Mouse (Mus musculus) heart, embryonic 12.5 days (tissue): ENCODE measurements around the gene Auts2. TPM values are rescaled to one million over a fixed set of nuclear protein-coding genes. Genes with fewer than 3 reads are reported as not detected.

Experiments used
- ATAC-seq: fragments of 200-750 bp; cut with Nextera tagmentation; 2 replicates; pipeline ENCODE4 v1.8.0; 2017; ENCODE audit warnings: moderate TSS enrichment, moderate library complexity; ENCODE audit not compliant: insufficient number of reproducible peaks, low FRiP score
- H3K27ac ChIP-seq: fragments of 300-500 bp; sonication (generic); 2 replicates; pipeline ENCODE4 v1.5.1; 2016; ENCODE audit warnings: mild to moderate bottlenecking, moderate library complexity; ENCODE audit not compliant: poor library complexity, severe bottlenecking
- H3K27me3 ChIP-seq: fragments of 300-500 bp; sonication (generic); replicated peaks from 2 replicates; pipeline ENCODE4 v1.6.1; 2016; ENCODE audit warnings: mild to moderate bottlenecking, moderate library complexity
- H3K36me3 ChIP-seq: fragments of 300-500 bp; sonication (generic); 2 replicates; pipeline ENCODE4 v1.6.1; 2016; ENCODE audit warnings: mild to moderate bottlenecking, moderate library complexity
- H3K4me1 ChIP-seq: fragments of 300-500 bp; sonication (generic); replicated peaks from 2 replicates; pipeline ENCODE4 v1.6.1; 2016; ENCODE audit warnings: mild to moderate bottlenecking
- H3K4me2 ChIP-seq: fragments of 300-500 bp; sonication (generic); 2 replicates; pipeline ENCODE4 v1.6.1; 2016; ENCODE audit warnings: mild to moderate bottlenecking, moderate library complexity
- H3K4me3 ChIP-seq: fragments of 300-500 bp; sonication (generic); 2 replicates; pipeline ENCODE4 v1.5.1; 2016; ENCODE audit warnings: mild to moderate bottlenecking
- H3K9ac ChIP-seq: fragments of 300-500 bp; sonication (generic); 2 replicates; pipeline ENCODE4 v1.6.1; 2016; ENCODE audit warnings: mild to moderate bottlenecking, moderate library complexity
- H3K9me3 ChIP-seq: fragments of 300-500 bp; sonication (generic); replicated peaks from 2 replicates; pipeline ENCODE4 v1.6.1; 2016; ENCODE audit warnings: mild to moderate bottlenecking, moderate library complexity
- WGBS: fragments of 180-500 bp; shearing (Covaris S2); methylation state at CpG from one replicate; pipeline ENCODE4 v1.1.7; 2016; 5-methylcytosine and 5-hydroxymethylcytosine counted together
- polyA plus RNA-seq: library from polyadenylated mRNA; unstranded; fragments of >200 nt; fragmentation: Nextera tagmentation; extraction: Ambion mirVana; gene quantifications from 2 replicates; pipeline ENCODE4 v1.2.1, GENCODE M21; 2016

Auts2 gene
- polyA plus RNA-seq, 1 experiment from 2014 or later = 25.3 TPM

DNA sequence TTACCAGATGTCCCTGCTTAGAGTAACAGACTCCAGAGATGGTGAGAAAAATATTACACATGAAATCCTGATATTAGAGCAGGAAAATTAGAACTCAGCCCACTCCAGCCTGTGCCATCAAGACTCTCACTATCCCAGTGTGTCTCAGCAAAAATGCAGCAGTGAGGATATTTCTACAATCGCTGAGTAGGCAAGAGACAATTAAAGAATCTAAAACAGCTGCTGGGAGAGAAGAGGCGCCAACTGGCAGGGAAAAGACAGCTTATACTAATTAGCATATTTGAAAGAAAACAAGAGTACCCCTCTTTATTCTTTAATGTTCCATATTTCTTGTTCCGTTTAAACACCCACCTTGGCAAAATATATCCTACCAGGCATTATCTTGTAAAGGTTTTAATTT, 561.7 kb downstream of the Auts2 start:
- Histone ChIP-seq H3K9me3 (no peaks in the 10 kb centered on the region), H3K9ac (no peak overlapping the region), H3K4me3 (no peak overlapping the region), H3K4me1 (no peaks in the 10 kb centered on the region), H3K27ac (no peak overlapping the region), H3K27me3 (no peaks in the 10 kb centered on the region), H3K36me3 (no peaks in the 10 kb centered on the region), H3K4me2 (no peak overlapping the region)
- ATAC-seq = no peak
- 82% methylated on average over 3 of the region's 3 CpGs for WGBS

DNA sequence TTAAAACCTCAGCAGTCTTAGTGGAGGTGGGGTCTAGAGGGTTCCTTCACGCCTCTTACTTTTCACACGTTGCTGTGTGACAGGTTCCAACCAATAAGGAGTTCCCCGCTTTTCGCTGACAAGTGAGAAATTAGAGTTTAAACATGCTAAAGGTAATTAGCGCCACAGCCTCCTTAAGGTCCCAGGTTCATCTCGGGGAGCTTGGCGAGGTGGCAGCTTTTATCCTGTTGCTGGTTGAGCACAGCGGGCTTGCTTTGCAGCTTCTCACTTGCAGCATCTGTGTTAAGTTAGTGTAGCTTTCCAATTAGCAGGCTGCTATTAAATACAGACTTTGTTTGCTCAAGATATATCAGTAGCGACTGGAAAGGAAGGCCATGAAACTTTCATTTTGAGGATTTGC, 564.2 kb downstream of the Auts2 start:
- Histone ChIP-seq H3K9ac (no peak overlapping the region), H3K4me3 (no peak overlapping the region), H3K27ac (no peak overlapping the region), H3K4me2 (no peak overlapping the region), H3K4me1 (no peaks in the 10 kb centered on the region), H3K27me3 (no peaks in the 10 kb centered on the region), H3K36me3 (no peaks in the 10 kb centered on the region), H3K9me3 (no peaks in the 10 kb centered on the region)
- WGBS = 55% methylated on average over 9 of the region's 9 CpGs
- no peak for ATAC-seq

GRCm38 (mm10) chr5:131977497-131977896, 565.6 kb downstream of the Auts2 start:
- Histone ChIP-seq H3K9ac (no peak overlapping the region), H3K4me2 (no peak overlapping the region), H3K4me1 (no peaks in the 10 kb centered on the region), H3K27me3 (no peaks in the 10 kb centered on the region), H3K27ac (no peak overlapping the region), H3K36me3 (no peaks in the 10 kb centered on the region), H3K9me3 (no peaks in the 10 kb centered on the region), H3K4me3 (no peak overlapping the region)
- 61% methylated on average over 3 of the region's 3 CpGs for WGBS
- ATAC-seq = no peak

- H3K27ac ChIP-seq = no peak overlapping the region
- H3K9me3 ChIP-seq = no peaks in the 10 kb centered on the region
- no peaks in the 10 kb centered on the region for H3K36me3 ChIP-seq
- H3K9ac ChIP-seq = no peak overlapping the region
- H3K27me3 ChIP-seq = no peaks in the 10 kb centered on the region
- WGBS = 78% methylated on average over 2 of the region's 2 CpGs
- H3K4me2 ChIP-seq = no peak overlapping the region
- H3K4me1 ChIP-seq = no peaks in the 10 kb centered on the region
- H3K4me3 ChIP-seq = no peak overlapping the region
- ATAC-seq = no peak
Measured at GRCm38 (mm10) chr5:131971901-131972300, 571.2 kb downstream of the Auts2 start.

DNA sequence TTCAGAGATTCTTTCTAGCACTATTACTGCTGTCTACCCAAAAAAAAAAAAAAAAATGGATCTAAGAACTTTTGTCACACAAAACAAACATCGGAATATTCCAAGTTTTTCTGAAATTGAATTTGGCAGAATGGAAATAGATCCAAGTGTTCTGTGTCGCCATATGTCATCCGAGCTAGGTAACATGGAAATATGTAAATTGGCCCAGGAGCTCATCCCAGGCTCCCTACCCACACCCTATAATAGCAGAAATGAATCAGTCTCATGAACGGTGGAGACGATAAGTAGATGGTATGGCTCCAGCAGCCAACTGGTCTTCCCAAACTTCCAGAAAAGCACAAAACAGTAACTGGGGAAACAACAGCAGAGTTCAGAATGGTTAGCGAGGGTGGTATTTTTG, 577.6 kb downstream of the Auts2 start:
- H3K27me3 ChIP-seq = no peaks in the 10 kb centered on the region
- H3K4me1 ChIP-seq = no peaks in the 10 kb centered on the region
- H3K9me3 ChIP-seq = peaks cover 3% of the 10 kb centered on the region; the same call in 1 of the 2 replicates
- H3K9ac ChIP-seq = no peak overlapping the region
- no peak overlapping the region for H3K4me2 ChIP-seq
- no peak overlapping the region for H3K4me3 ChIP-seq
- H3K27ac ChIP-seq = no peak overlapping the region
- 88% methylated on average over 6 of the region's 6 CpGs for WGBS
- 0 out of 2 replicates have a peak, but pooled peaks cover 4% of the 10 kb centered on the region for H3K36me3 ChIP-seq
- ATAC-seq = no peak

DNA sequence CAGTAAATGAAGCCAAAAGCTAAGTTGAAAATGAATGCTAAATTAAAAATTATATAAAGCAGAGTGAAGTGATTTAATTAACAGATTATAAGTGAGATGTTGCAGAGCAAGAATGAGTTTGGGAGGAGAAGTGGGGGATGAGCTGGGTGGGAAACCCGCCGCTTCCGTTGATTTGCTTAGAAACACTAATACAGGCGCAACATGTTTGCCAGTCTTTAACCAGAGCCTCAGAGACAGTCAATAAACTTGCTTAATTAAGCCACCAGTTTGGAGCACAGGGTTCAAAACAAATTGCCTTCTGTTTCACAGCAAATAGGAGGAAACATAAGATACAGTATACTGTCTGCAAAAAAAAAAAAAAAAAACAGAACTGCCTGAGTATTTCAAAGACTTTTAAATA, 579.6 kb downstream of the Auts2 start:
- H3K4me1 ChIP-seq = no peaks in the 10 kb centered on the region
- H3K27ac ChIP-seq = no peak overlapping the region
- peaks cover 3% of the 10 kb centered on the region; the same call in 1 of the 2 replicates for H3K9me3 ChIP-seq
- WGBS = 94% methylated on average over 4 of the region's 4 CpGs
- H3K36me3 ChIP-seq = 0 out of 2 replicates have a peak, but pooled peaks cover 4% of the 10 kb centered on the region
- H3K9ac ChIP-seq = no peak overlapping the region
- no peak overlapping the region for H3K4me2 ChIP-seq
- no peak overlapping the region for H3K4me3 ChIP-seq
- no peak for ATAC-seq
- no peaks in the 10 kb centered on the region for H3K27me3 ChIP-seq

- WGBS = 71% methylated on average over 2 of the region's 2 CpGs
- no peak for ATAC-seq
- H3K4me1 ChIP-seq = no peaks in the 10 kb centered on the region
Measured at GRCm38 (mm10) chr5:131961859-131962258, 581.3 kb downstream of the Auts2 start.

GRCm38 (mm10) chr5:131960432-131960831, 582.7 kb downstream of the Auts2 start:
- Histone ChIP-seq H3K4me1 (peaks cover 9% of the 10 kb centered on the region), H3K4me3 (no peak overlapping the region), H3K4me2 (no peak overlapping the region), H3K9ac (no peak overlapping the region), H3K36me3 (0 out of 2 replicates have a peak, but pooled peaks cover 4% of the 10 kb centered on the region), H3K27ac (no peak overlapping the region), H3K27me3 (no peaks in the 10 kb centered on the region), H3K9me3 (peaks cover 3% of the 10 kb centered on the region; the same call in 1 of the 2 replicates)
- no peak for ATAC-seq

More at GRCm38 (mm10) chr5:131961859-131962258, 581.3 kb downstream of the Auts2 start:
- no peak overlapping the region for H3K27ac ChIP-seq
- H3K9me3 ChIP-seq = peaks cover 3% of the 10 kb centered on the region; the same call in 1 of the 2 replicates
- no peak overlapping the region for H3K4me2 ChIP-seq
- no peaks in the 10 kb centered on the region for H3K27me3 ChIP-seq
- H3K36me3 ChIP-seq = 0 out of 2 replicates have a peak, but pooled peaks cover 4% of the 10 kb centered on the region
- no peak overlapping the region for H3K9ac ChIP-seq
- no peak overlapping the region for H3K4me3 ChIP-seq

- H3K4me2 ChIP-seq = no peak overlapping the region
- H3K4me1 ChIP-seq = peaks cover 9% of the 10 kb centered on the region
- H3K9me3 ChIP-seq = 0 out of 2 replicates have a peak, but pooled peaks cover 3% of the 10 kb centered on the region
- WGBS = 75% methylated on average over 3 of the region's 3 CpGs
- H3K36me3 ChIP-seq = no peaks in the 10 kb centered on the region
- no peak overlapping the region for H3K4me3 ChIP-seq
- H3K9ac ChIP-seq = no peak overlapping the region
- no peaks in the 10 kb centered on the region for H3K27me3 ChIP-seq
- H3K27ac ChIP-seq = no peak overlapping the region
- ATAC-seq = no peak
Measured at GRCm38 (mm10) chr5:131956998-131957397, 586.1 kb downstream of the Auts2 start.

GRCm38 (mm10) chr5:131956090-131956489, 587.1 kb downstream of the Auts2 start:
- Histone ChIP-seq H3K9ac (no peak overlapping the region), H3K4me1 (peaks cover 9% of the 10 kb centered on the region), H3K4me2 (no peak overlapping the region), H3K36me3 (no peaks in the 10 kb centered on the region), H3K27me3 (no peaks in the 10 kb centered on the region), H3K9me3 (0 out of 2 replicates have a peak, but pooled peaks cover 3% of the 10 kb centered on the region), H3K4me3 (no peak overlapping the region), H3K27ac (no peak overlapping the region)
- ATAC-seq = no peak
- WGBS = 21% methylated on average over 7 of the region's 7 CpGs

- Histone ChIP-seq H3K4me3 (no peak overlapping the region), H3K9me3 (0 out of 2 replicates have a peak, but pooled peaks cover 3% of the 10 kb centered on the region), H3K4me2 (no peak overlapping the region), H3K27me3 (no peaks in the 10 kb centered on the region), H3K27ac (no peak overlapping the region), H3K9ac (no peak overlapping the region), H3K36me3 (no peaks in the 10 kb centered on the region), H3K4me1 (peaks cover 9% of the 10 kb centered on the region)
- no peak for ATAC-seq
- WGBS = 80% methylated on average over 8 of the region's 8 CpGs
Measured at GRCm38 (mm10) chr5:131955227-131956016, 587.7 kb downstream of the Auts2 start.
